Mouse (Mus musculus) heart, postnatal 4 days (tissue): ENCODE data around the gene Rims3. TPM values are rescaled to one million over a fixed set of nuclear protein-coding genes. Genes with fewer than 3 reads are reported as not detected.

Source experiments
- microRNA-seq, 2 experiments: library from miRNA; unstranded; fragments of <30 nt; microRNA quantifications; one replicate each; pipeline ENCODE4 v1.2.0; 2021 to 2022
- total RNA-seq, 2 experiments: library from RNA; stranded (reverse); gene quantifications; 2 replicates each; pipeline ENCODE4 v1.2.3; 2021

The Rims3 gene
- total RNA-seq, 2 experiments from 2014 or later = 0.21 to 0.29 TPM

Small RNAs within 50 kb of the gene (microRNA-seq; reads per million reads assigned to microRNA genes)
- 0 reads per million in 2 experiments for gene Gm23936

Other genes starting within 250 kb of the Rims3 start
- 10 to 100 TPM; 78.9 to 84.3 TPM for gene Cited4, start 188.2 kb upstream of the Rims3 start, total RNA-seq
- 1 to 10 TPM; 2.7 to 2.9 TPM for gene Kcnq4, start 106.2 kb upstream of the Rims3 start, total RNA-seq
- 10 to 100 TPM; 90.3 to 96.0 TPM for gene Nfyc, start 23.2 kb upstream of the Rims3 start, total RNA-seq
- 1 to 10 TPM; 7.8 to 8.5 TPM for gene Exo5, start 70.2 kb downstream of the Rims3 start, total RNA-seq
- gene Zfp69, start 96.9 kb downstream of the Rims3 start, total RNA-seq = 1 to 10 TPM; 5.6 to 6.1 TPM
- gene Smap2, start 162.4 kb downstream of the Rims3 start, total RNA-seq = 10 to 100 TPM; 29.2 to 31.0 TPM
- 1 to 10 TPM; 3.0 TPM for gene Col9a2, start 184.6 kb downstream of the Rims3 start, total RNA-seq
- gene Zmpste24, start 243.4 kb downstream of the Rims3 start, total RNA-seq = 10 to 100 TPM; 19.8 to 20.8 TPM